Mouse (Mus musculus) ES-E14 (cell line): ENCODE measurements around the gene Fkbp1a.

Experiments used
- CHD2 ChIP-seq: IDR thresholded peaks from 2 replicates; pipeline ENCODE4 v1.6.1; 2014; ENCODE audit warnings: mild to moderate bottlenecking, low read depth, low read length, inconsistent platforms
- MAFK ChIP-seq: IDR thresholded peaks from 2 replicates; pipeline ENCODE4 v1.6.1; 2014; ENCODE audit warnings: mild to moderate bottlenecking, low read depth, low read length, inconsistent platforms; ENCODE audit not compliant: insufficient read depth
- ZC3H11A ChIP-seq: IDR thresholded peaks from 2 replicates; pipeline ENCODE4 v1.6.1; 2012; ENCODE audit warnings: low read depth, mild to moderate bottlenecking, inconsistent platforms, low read length, borderline replicate concordance

- TF ChIP-seq MAFK (no peak), CHD2 (no peak), ZC3H11A (no peak)
Observed at GRCm38 (mm10) chr2:151524324-151525041, 17.8 kb upstream of the Fkbp1a start.
